Mouse (Mus musculus): ENCODE data around the gene Jpt1.

- no peak for TF ChIP-seq CTCF (IDR thresholded peaks at IDR 0.05; ENCODE audit: extremely low read depth, insufficient read length, insufficient replicate concordance, low read depth, low read length)
- TF ChIP-seq POLR2A (IDR thresholded peaks at IDR 0.05; ENCODE audit: low read depth, low read length) = peak; percentile 58; the same call in 1 of the 2 replicates
Measured at GRCm38 (mm10) chr11:115509773-115510506, 4.2 kb downstream of the Jpt1 start.

Measured in small intestine, adult 2 months (tissue).